12 mouse cellular contexts compared by ENCODE assay signal in genomic region chr10:39521861-39522391, GRCm38 (mm10).
A peak's percentile ranks its signal among the peaks of the same experiment; 100 is the strongest.
DNase-seq lines count a peak whose midpoint lies in the region; ATAC-seq lines count a peak whose summit lies in the region.
"Had no signal": no experiment of that assay in that cellular context is flagged by ENCODE, and none has a peak within 500 bp of the region (broad histone marks: within the 10 kb centered on the region; RNA-seq: fewer than 3 reads in every experiment).

No protein-coding gene starts in this region.

- H3K9ac ChIP-seq in hindbrain, embryonic 13.5 days: peak overlapping the region; percentile 49; the same call in 1 of the 2 replicates
- H3K9ac ChIP-seq in hindbrain, embryonic 12.5 days: no peak overlapping the region
- no peak overlapping the region for H3K9ac ChIP-seq in midbrain, embryonic 14.5 days (replicated peaks; ENCODE audit: low read length)
- H3K9ac ChIP-seq in midbrain, embryonic 11.5 days (ENCODE audit: low read length): no peak overlapping the region
- H3K9ac ChIP-seq in embryonic facial prominence, embryonic 14.5 days (ENCODE audit: low read depth, low read length): no peak overlapping the region
- no peak overlapping the region for H3K9ac ChIP-seq in neural tube, embryonic 15.5 days (replicated peaks)
- H3K9ac ChIP-seq: midbrain, embryonic 12.5 days had no signal

- ATAC-seq in hindbrain, embryonic 13.5 days (ENCODE audit: low FRiP score): no peak
- no peak for ATAC-seq in hindbrain, embryonic 12.5 days (ENCODE audit: low FRiP score)
- ATAC-seq in midbrain, embryonic 14.5 days (ENCODE audit: low FRiP score, low TSS enrichment): no peak
- ATAC-seq in midbrain, embryonic 11.5 days (ENCODE audit: low FRiP score): no peak
- no peak for ATAC-seq in embryonic facial prominence, embryonic 14.5 days (ENCODE audit: low read depth)
- ATAC-seq in neural tube, embryonic 15.5 days (ENCODE audit: low FRiP score): no peak

- peaks cover 82% of the 10 kb centered on the region for H3K4me1 ChIP-seq in hindbrain, embryonic 13.5 days (replicated peaks)
- peaks cover 65% of the 10 kb centered on the region for H3K4me1 ChIP-seq in hindbrain, embryonic 12.5 days
- peaks cover 17% of the 10 kb centered on the region for H3K4me1 ChIP-seq in midbrain, embryonic 14.5 days (ENCODE audit: control insufficient read depth, insufficient read depth, low read length)
- peaks cover 20% of the 10 kb centered on the region for H3K4me1 ChIP-seq in midbrain, embryonic 11.5 days (ENCODE audit: control insufficient read depth, insufficient read depth, low read length)
- peaks cover 40% of the 10 kb centered on the region for H3K4me1 ChIP-seq in embryonic facial prominence, embryonic 14.5 days (ENCODE audit: control insufficient read depth, insufficient read depth, low read length)
- H3K4me1 ChIP-seq in neural tube, embryonic 15.5 days: peaks cover 78% of the 10 kb centered on the region

- peaks cover 22% of the 10 kb centered on the region for H3K36me3 ChIP-seq in hindbrain, embryonic 13.5 days
- H3K36me3 ChIP-seq in hindbrain, embryonic 12.5 days: peaks cover 23% of the 10 kb centered on the region
- H3K36me3 ChIP-seq in midbrain, embryonic 14.5 days (ENCODE audit: control insufficient read depth, insufficient read depth, low read length): peaks cover 20% of the 10 kb centered on the region
- H3K36me3 ChIP-seq in midbrain, embryonic 11.5 days (ENCODE audit: control insufficient read depth, insufficient read depth, low read length): peaks cover 2% of the 10 kb centered on the region; the same call in 1 of the 2 replicates
- H3K36me3 ChIP-seq in embryonic facial prominence, embryonic 14.5 days (ENCODE audit: control insufficient read depth, insufficient read depth, low read length): peaks cover 21% of the 10 kb centered on the region; the same call in 1 of the 2 replicates
- peaks cover 16% of the 10 kb centered on the region; the same call in 1 of the 2 replicates for H3K36me3 ChIP-seq in neural tube, embryonic 15.5 days

- WGBS in hindbrain, embryonic 13.5 days: 78% methylated on average over 5 of the region's 5 CpGs
- WGBS in hindbrain, embryonic 12.5 days: 76% methylated on average over 5 of the region's 5 CpGs
- 79% methylated on average over 5 of the region's 5 CpGs for WGBS in midbrain, embryonic 14.5 days
- WGBS in midbrain, embryonic 11.5 days: 84% methylated on average over 5 of the region's 5 CpGs
- WGBS in embryonic facial prominence, embryonic 14.5 days: 57% methylated on average over 5 of the region's 5 CpGs
- WGBS in neural tube, embryonic 15.5 days: 54% methylated on average over 5 of the region's 5 CpGs

- H3K4me3 ChIP-seq in hindbrain, embryonic 13.5 days: no peak overlapping the region
- H3K4me3 ChIP-seq in hindbrain, embryonic 12.5 days: no peak overlapping the region
- H3K4me3 ChIP-seq in midbrain, embryonic 14.5 days (replicated peaks; ENCODE audit: low read depth, low read length): no peak overlapping the region
- H3K4me3 ChIP-seq in midbrain, embryonic 11.5 days (ENCODE audit: low read depth, low read length): no peak overlapping the region
- no peak overlapping the region for H3K4me3 ChIP-seq in embryonic facial prominence, embryonic 14.5 days (ENCODE audit: low read depth, low read length)
- no peak overlapping the region for H3K4me3 ChIP-seq in neural tube, embryonic 15.5 days (replicated peaks)
- H3K4me3 ChIP-seq: midbrain, embryonic 12.5 days had no signal

- DNase-seq in midbrain, embryonic 14.5 days: no peak
- no peak for DNase-seq in midbrain, embryonic 11.5 days (ENCODE audit: low spot score, missing footprints)
- peak; percentile 36 for DNase-seq in embryonic facial prominence, embryonic 14.5 days (ENCODE audit: low spot score)
- no peak for DNase-seq in adrenal gland, adult 2 months
- DNase-seq in right cerebral cortex, adult 2 months (ENCODE audit: low spot score in 2 of 2): no peak
- DNase-seq: cerebellum, adult 18-20 months; thymus, postnatal 36 days had no signal

- H3K27ac ChIP-seq in hindbrain, embryonic 13.5 days: peak overlapping the region; percentile 63; the same call in 1 of the 2 replicates
- H3K27ac ChIP-seq in hindbrain, embryonic 12.5 days: no peak overlapping the region
- H3K27ac ChIP-seq in midbrain, embryonic 14.5 days (replicated peaks; ENCODE audit: low read depth, low read length): 0 out of 2 replicates have a peak overlapping the region, but pooled peaks have one; percentile 14
- no peak overlapping the region for H3K27ac ChIP-seq in midbrain, embryonic 11.5 days (ENCODE audit: low read depth, low read length)
- H3K27ac ChIP-seq in embryonic facial prominence, embryonic 14.5 days (replicated peaks; ENCODE audit: low read depth, low read length): 0 out of 2 replicates have a peak overlapping the region, but pooled peaks have one; percentile 72
- peak overlapping the region; percentile 52 for H3K27ac ChIP-seq in neural tube, embryonic 15.5 days (replicated peaks)

- no peaks in the 10 kb centered on the region for H3K27me3 ChIP-seq in hindbrain, embryonic 13.5 days
- H3K27me3 ChIP-seq in hindbrain, embryonic 12.5 days: no peaks in the 10 kb centered on the region
- no peaks in the 10 kb centered on the region for H3K27me3 ChIP-seq in midbrain, embryonic 14.5 days (ENCODE audit: control insufficient read depth, insufficient read depth, low read length)
- H3K27me3 ChIP-seq in midbrain, embryonic 11.5 days (ENCODE audit: control insufficient read depth, insufficient read depth, low read length): no peaks in the 10 kb centered on the region
- H3K27me3 ChIP-seq in embryonic facial prominence, embryonic 14.5 days (replicated peaks; ENCODE audit: control insufficient read depth, insufficient read depth, low read length): no peaks in the 10 kb centered on the region
- no peaks in the 10 kb centered on the region for H3K27me3 ChIP-seq in neural tube, embryonic 15.5 days (replicated peaks)
- H3K27me3 ChIP-seq: midbrain, embryonic 12.5 days had no signal

- H3K9me3 ChIP-seq in hindbrain, embryonic 13.5 days: no peaks in the 10 kb centered on the region
- H3K9me3 ChIP-seq in hindbrain, embryonic 12.5 days (replicated peaks): no peaks in the 10 kb centered on the region
- no peaks in the 10 kb centered on the region for H3K9me3 ChIP-seq in midbrain, embryonic 14.5 days (ENCODE audit: control insufficient read depth, low read length)
- H3K9me3 ChIP-seq in midbrain, embryonic 11.5 days (ENCODE audit: control insufficient read depth, low read length): no peaks in the 10 kb centered on the region
- H3K9me3 ChIP-seq in embryonic facial prominence, embryonic 14.5 days (ENCODE audit: control insufficient read depth, low read length): no peaks in the 10 kb centered on the region
- H3K9me3 ChIP-seq in neural tube, embryonic 15.5 days (replicated peaks): no peaks in the 10 kb centered on the region
- H3K9me3 ChIP-seq: midbrain, embryonic 12.5 days had no signal

- H3K4me2 ChIP-seq in hindbrain, embryonic 13.5 days: no peak overlapping the region
- H3K4me2 ChIP-seq in hindbrain, embryonic 12.5 days (replicated peaks): no peak overlapping the region
- no peak overlapping the region for H3K4me2 ChIP-seq in midbrain, embryonic 14.5 days (ENCODE audit: low read length)
- H3K4me2 ChIP-seq in midbrain, embryonic 11.5 days: no peak overlapping the region
- H3K4me2 ChIP-seq in embryonic facial prominence, embryonic 14.5 days (ENCODE audit: low read depth, low read length): no peak overlapping the region
- H3K4me2 ChIP-seq in neural tube, embryonic 15.5 days: no peak overlapping the region
- H3K4me2 ChIP-seq: liver, embryonic 11.5 days; midbrain, embryonic 12.5 days had no signal

Comparison
In these comparisons a context has a peak if more than half of its experiments do, and no peak if none do; other contexts are left out.
1. H3K27ac ChIP-seq: peak in hindbrain, embryonic 13.5 days (single experiment), midbrain, embryonic 14.5 days (single experiment), embryonic facial prominence, embryonic 14.5 days (single experiment) and neural tube, embryonic 15.5 days (single experiment); none in hindbrain, embryonic 12.5 days (single experiment) and midbrain, embryonic 11.5 days (single experiment).